Mouse (Mus musculus): ENCODE data around the gene Ptgs2.

Ptgs2 gene

GRCm38 (mm10) chr1:150147272-150147671 lies 47.4 kb downstream of the Ptgs2 start:
- ATAC-seq (ENCODE audit: low TSS enrichment): no peak

- no peak for ATAC-seq (ENCODE audit: low TSS enrichment)
Observed at GRCm38 (mm10) chr1:150151411-150151810, 51.6 kb downstream of the Ptgs2 start.

Data from frontal cortex, adult (tissue).